Mouse (Mus musculus) large intestine, adult 2 months (tissue): ENCODE measurements around the gene Krt34. TPM values are rescaled to one million over a fixed set of nuclear protein-coding genes. Genes with fewer than 3 reads are reported as not detected.

Experiments
- DNase-seq: peaks from one replicate; pipeline ENCODE4 v3.0.0-alpha.2; 2012; ENCODE audit warnings: low read depth, low spot score
- WGBS: fragments of 180-500 bp; shearing (Covaris S2); methylation state at CpG from one replicate; pipeline ENCODE4 v1.1.7; 2018; 5-methylcytosine and 5-hydroxymethylcytosine counted together
- polyA plus RNA-seq: library from polyadenylated mRNA; depleted of rRNA; stranded (reverse); fragments of >200 nt; gene quantifications from 2 replicates; pipeline ENCODE4 v1.2.3, GENCODE M21; 2012; rRNA removed

The Krt34 gene
- polyA plus RNA-seq, 1 experiment = not detected

GRCm38 (mm10) chr11:100006624-100007023 is 34.7 kb downstream of the Krt34 start:
- DNase-seq = no peak
- WGBS = 54% methylated on average over 3 of the region's 3 CpGs

GRCm38 (mm10) chr11:100005905-100006304 is 35.4 kb downstream of the Krt34 start:
- DNase-seq = no peak

GRCm38 (mm10) chr11:100004846-100005245 is 36.5 kb downstream of the Krt34 start:
- 17% methylated on average over 6 of the region's 6 CpGs for WGBS
- peak; percentile 33 for DNase-seq

More at GRCm38 (mm10) chr11:100005905-100006304, 35.4 kb downstream of the Krt34 start:
- WGBS = 65% methylated on average over 8 of the region's 8 CpGs

- 93% methylated on average over 7 of the region's 7 CpGs for WGBS
- DNase-seq = no peak
Measured at GRCm38 (mm10) chr11:99999091-99999490, 42.3 kb downstream of the Krt34 start.

GRCm38 (mm10) chr11:99994384-99994661 is 47.0 kb downstream of the Krt34 start:
- 10% methylated on average over 4 of the region's 4 CpGs for WGBS
- peak; percentile 8 for DNase-seq

- DNase-seq = no peak
- WGBS = 9% methylated on average over 25 of the region's 26 CpGs
Measured at GRCm38 (mm10) chr11:99993620-99994383, 47.6 kb downstream of the Krt34 start, which contains the start of gene Krtap17-1. Gene Krtap17-1, minus strand, starts transcription at chr11:99993994.

GRCm38 (mm10) chr11:99990571-99990970 is 50.8 kb downstream of the Krt34 start:
- 60% methylated on average over 3 of the region's 3 CpGs for WGBS

GRCm38 (mm10) chr11:99989881-99990405 is 51.4 kb downstream of the Krt34 start:
- WGBS = 82% methylated on average over 6 of the region's 6 CpGs
- no peak for DNase-seq

More at GRCm38 (mm10) chr11:99990571-99990970, 50.8 kb downstream of the Krt34 start:
- no peak for DNase-seq

GRCm38 (mm10) chr11:99988530-99988929 is 52.8 kb downstream of the Krt34 start:
- DNase-seq = no peak
- WGBS = 95% methylated on average over 3 of the region's 3 CpGs

Other genes starting within 250 kb of the Krt34 start
- not detected in 2 replicates for gene Gm11596, start 248.1 kb downstream of the Krt34 start, polyA plus RNA-seq
- gene Gm11569, start 242.6 kb downstream of the Krt34 start, polyA plus RNA-seq = not detected in 2 replicates
- not detected in 2 replicates for gene Gm11554, start 237.1 kb downstream of the Krt34 start, polyA plus RNA-seq
- gene Krtap4-13, start 231.7 kb downstream of the Krt34 start, polyA plus RNA-seq = not detected in 2 replicates
- not detected in 2 replicates for gene Gm11564, start 225.9 kb downstream of the Krt34 start, polyA plus RNA-seq
- gene 2300003K06Rik, start 203.5 kb downstream of the Krt34 start, polyA plus RNA-seq = not detected in 2 replicates
- gene Krtap4-16, start 189.9 kb downstream of the Krt34 start, polyA plus RNA-seq = 0.11 and 0.33 TPM in 2 replicates
- not detected in 2 replicates for gene Gm11568, start 183.6 kb downstream of the Krt34 start, polyA plus RNA-seq
- gene Gm11559, start 177.1 kb downstream of the Krt34 start, polyA plus RNA-seq = not detected in 2 replicates
- gene Krtap9-1, start 168.2 kb downstream of the Krt34 start, polyA plus RNA-seq = not detected in 2 replicates
- not detected in 2 replicates for gene Gm11567, start 162.4 kb downstream of the Krt34 start, polyA plus RNA-seq
- not detected in 2 replicates for gene Krtap31-1, start 133.6 kb downstream of the Krt34 start, polyA plus RNA-seq
- gene Gm11565, start 126.8 kb downstream of the Krt34 start, polyA plus RNA-seq = not detected in 2 replicates
- gene Krtap31-2, start 105.3 kb downstream of the Krt34 start, polyA plus RNA-seq = not detected in 2 replicates
- gene Krtap9-5, start 93.1 kb downstream of the Krt34 start, polyA plus RNA-seq = not detected in 2 replicates
- not detected in 2 replicates for gene Krtap29-1, start 62.5 kb downstream of the Krt34 start, polyA plus RNA-seq
- not detected in 2 replicates for gene Krtap16-1, start 55.0 kb downstream of the Krt34 start, polyA plus RNA-seq
- gene Krtap17-1, start 47.6 kb downstream of the Krt34 start, polyA plus RNA-seq = not detected in 2 replicates
- not detected in 2 replicates for gene Krt33a, start 25.3 kb downstream of the Krt34 start, polyA plus RNA-seq
- gene Krt33b, start 11.7 kb downstream of the Krt34 start, polyA plus RNA-seq = not detected in 2 replicates
- 0.19 and 0.25 TPM in 2 replicates for gene Krt31, start 9.0 kb upstream of the Krt34 start, polyA plus RNA-seq
- gene Krt32, start 46.7 kb upstream of the Krt34 start, polyA plus RNA-seq = 0.11 and 0.25 TPM in 2 replicates
- 0.12 and 0.55 TPM in 2 replicates for gene Krt35, start 54.7 kb upstream of the Krt34 start, polyA plus RNA-seq
- gene Krt36, start 64.1 kb upstream of the Krt34 start, polyA plus RNA-seq = 0.11 TPM in 1 of 2 replicates, not detected in the other
- 0.16 TPM in 1 of 2 replicates, not detected in the other for gene Krt13, start 80.0 kb upstream of the Krt34 start, polyA plus RNA-seq
- gene Krt15, start 94.4 kb upstream of the Krt34 start, polyA plus RNA-seq = 0.26 and 0.36 TPM in 2 replicates
- gene Krt19, start 107.1 kb upstream of the Krt34 start, polyA plus RNA-seq = 2,546 and 2,690 TPM in 2 replicates
- gene Krt9, start 151.7 kb upstream of the Krt34 start, polyA plus RNA-seq = not detected in 2 replicates
- gene Krt14, start 166.0 kb upstream of the Krt34 start, polyA plus RNA-seq = 0.16 TPM in 1 of 2 replicates, not detected in the other
- 0.07 TPM in 2 replicates for gene Krt16, start 207.3 kb upstream of the Krt34 start, polyA plus RNA-seq
- 1.9 and 2.2 TPM in 2 replicates for gene Krt17, start 219.5 kb upstream of the Krt34 start, polyA plus RNA-seq
- not detected in 2 replicates for gene Krt42, start 228.3 kb upstream of the Krt34 start, polyA plus RNA-seq